Mouse (Mus musculus): ENCODE measurements around the gene Mef2b. TPM values are rescaled to one million over a fixed set of nuclear protein-coding genes. Genes with fewer than 3 reads are reported as not detected.

Mef2b gene
- polyA plus RNA-seq (2012) = 2.7 and 3.6 TPM in 2 replicates

GRCm38 (mm10) chr8:70139026-70139857 lies at the start of gene Mef2b, which contains the start of the genes Rfxank and Borcs8:
TSS of gene Mef2b (plus strand) at chr8:70139711.
TSS of gene Rfxank (minus strand) at chr8:70139154.
TSS of gene Borcs8 (plus strand) at chr8:70139499.
- TF ChIP-seq GATA1 (IDR thresholded peaks at IDR 0.05; ENCODE audit: low read length) = no peak

GRCm38 (mm10) chr8:70092786-70093185 lies 46.7 kb upstream of the Mef2b start:
- TF ChIP-seq GATA1 (IDR thresholded peaks at IDR 0.05; ENCODE audit: low read length) = no peak

GRCm38 (mm10) chr8:70099276-70099675 lies 40.2 kb upstream of the Mef2b start:
- TF ChIP-seq GATA1 (IDR thresholded peaks at IDR 0.05; ENCODE audit: low read length) = no peak

GRCm38 (mm10) chr8:70100241-70100640 lies 39.3 kb upstream of the Mef2b start:
- TF ChIP-seq GATA1 (IDR thresholded peaks at IDR 0.05; ENCODE audit: low read length) = no peak

- TF ChIP-seq GATA1 (IDR thresholded peaks at IDR 0.05; ENCODE audit: low read length) = no peak
Measured at GRCm38 (mm10) chr8:70104506-70104905, 35.0 kb upstream of the Mef2b start.

GRCm38 (mm10) chr8:70104922-70105321 lies 34.6 kb upstream of the Mef2b start:
- TF ChIP-seq GATA1 (IDR thresholded peaks at IDR 0.05; ENCODE audit: low read length) = no peak

GRCm38 (mm10) chr8:70110451-70110850 lies 29.1 kb upstream of the Mef2b start:
- no peak for TF ChIP-seq GATA1 (IDR thresholded peaks at IDR 0.05; ENCODE audit: low read length)

GRCm38 (mm10) chr8:70111192-70111795 lies 28.2 kb upstream of the Mef2b start:
- no peak for TF ChIP-seq GATA1 (IDR thresholded peaks at IDR 0.05; ENCODE audit: low read length)

- TF ChIP-seq GATA1 (IDR thresholded peaks at IDR 0.05; ENCODE audit: low read length) = no peak
Measured at GRCm38 (mm10) chr8:70112401-70113016, 27.0 kb upstream of the Mef2b start.

GRCm38 (mm10) chr8:70114488-70114887 lies 25.0 kb upstream of the Mef2b start:
- TF ChIP-seq GATA1 (IDR thresholded peaks at IDR 0.05; ENCODE audit: low read length) = no peak

GRCm38 (mm10) chr8:70114892-70115291 lies 24.6 kb upstream of the Mef2b start:
- no peak for TF ChIP-seq GATA1 (IDR thresholded peaks at IDR 0.05; ENCODE audit: low read length)

- no peak for TF ChIP-seq GATA1 (IDR thresholded peaks at IDR 0.05; ENCODE audit: low read length)
Measured at GRCm38 (mm10) chr8:70117611-70118010, 21.9 kb upstream of the Mef2b start.

- no peak for TF ChIP-seq GATA1 (IDR thresholded peaks at IDR 0.05; ENCODE audit: low read length)
Measured at GRCm38 (mm10) chr8:70118726-70119700, 20.5 kb upstream of the Mef2b start.

- no peak for TF ChIP-seq GATA1 (IDR thresholded peaks at IDR 0.05; ENCODE audit: low read length)
Measured at GRCm38 (mm10) chr8:70120667-70121066, 18.8 kb upstream of the Mef2b start, which contains the start of gene Ncan. TSS of gene Ncan (minus strand) at chr8:70120873.

- no peak for TF ChIP-seq GATA1 (IDR thresholded peaks at IDR 0.05; ENCODE audit: low read length)
Measured at GRCm38 (mm10) chr8:70122863-70123262, 16.6 kb upstream of the Mef2b start.
